Mouse (Mus musculus) MEL (cell line): ENCODE data around the gene Acot13. TPM values are rescaled to one million over a fixed set of nuclear protein-coding genes. Genes with fewer than 3 reads are reported as not detected.
A peak's percentile ranks its signal among the peaks of the same experiment; 100 is the strongest.

Experiments
- DNase-seq: peaks from one replicate; pipeline ENCODE4 v3.0.0; 2011; ENCODE audit warnings: low read depth, low spot score
- H3K27ac ChIP-seq: 2 replicates; pipeline ENCODE4 v1.5.1; 2012; ENCODE audit warnings: low read depth, mild to moderate bottlenecking, control low read depth, low read length, moderate library complexity; ENCODE audit not compliant: control insufficient read depth
- H3K27me3 ChIP-seq, 2 experiments: fragments of 150-350 bp in 1 of 2; sonication (generic) in 1 of 2; 2 replicates each; pipeline ENCODE4 v1.6.1; 2012; ENCODE audit warnings: low read length in 2 of 2, mild to moderate bottlenecking in 2 of 2, improper control_type of control experiment in 1 of 2, moderate library complexity in 1 of 2; ENCODE audit not compliant: insufficient read depth in 2 of 2, control insufficient read depth in 1 of 2
- H3K36me3 ChIP-seq, 2 experiments: 2 replicates each; pipeline ENCODE4 v1.6.1; 2012 to 2014; ENCODE audit warnings: low read length in 2 of 2, improper control_type of control experiment in 1 of 2, inconsistent platforms in 1 of 2, mild to moderate bottlenecking in 1 of 2; ENCODE audit not compliant: insufficient read depth in 2 of 2, control insufficient read depth in 1 of 2
- H3K4me1 ChIP-seq, 2 experiments: fragments of 150-350 bp in 1 of 2; sonication (generic) in 1 of 2; 2 replicates each; pipeline ENCODE4 v1.6.1; 2012; ENCODE audit warnings: low read length in 2 of 2, improper control_type of control experiment in 1 of 2, mild to moderate bottlenecking in 1 of 2; ENCODE audit not compliant: insufficient read depth in 2 of 2, control insufficient read depth in 1 of 2
- H3K4me3 ChIP-seq, 2 experiments: fragments of 150-350 bp in 1 of 2; sonication (generic) in 1 of 2; 2 replicates each; pipeline ENCODE4 v1.5.1; 2012; ENCODE audit warnings: low read depth in 2 of 2, low read length in 2 of 2, mild to moderate bottlenecking in 2 of 2, moderate library complexity in 2 of 2, control low read depth in 1 of 2, improper control_type of control experiment in 1 of 2; ENCODE audit not compliant: control insufficient read depth in 1 of 2, insufficient read depth in 1 of 2
- H3K79me2 ChIP-seq: 2 replicates; pipeline ENCODE4 v1.6.1; 2012; ENCODE audit warnings: mild to moderate bottlenecking, low read length, moderate library complexity; ENCODE audit not compliant: control insufficient read depth, poor library complexity, insufficient read depth
- H3K9ac ChIP-seq: 2 replicates; pipeline ENCODE4 v1.6.1; 2012; ENCODE audit warnings: low read depth, mild to moderate bottlenecking, control low read depth, low read length, moderate library complexity; ENCODE audit not compliant: control insufficient read depth, poor library complexity, severe bottlenecking
- H3K9me3 ChIP-seq: fragments of 150-350 bp; sonication (generic); replicated peaks from 2 replicates; pipeline ENCODE4 v1.6.1; 2012; ENCODE audit warnings: mild to moderate bottlenecking, low read length, improper control_type of control experiment, moderate library complexity; ENCODE audit not compliant: insufficient read depth
- BHLHE40 ChIP-seq: IDR thresholded peaks from 2 replicates; pipeline ENCODE4 v1.6.1; 2012; ENCODE audit warnings: low read depth, mild to moderate bottlenecking, inconsistent platforms, low read length, improper control_type of control experiment, borderline replicate concordance
- CHD1 ChIP-seq: IDR thresholded peaks from 2 replicates; pipeline ENCODE4 v1.6.1; 2012; ENCODE audit warnings: low read depth, mild to moderate bottlenecking, inconsistent platforms, low read length, improper control_type of control experiment
- ELF1 ChIP-seq: IDR thresholded peaks from 2 replicates; pipeline ENCODE4 v1.6.1; 2014; ENCODE audit warnings: low read depth, mild to moderate bottlenecking, inconsistent platforms, low read length, improper control_type of control experiment, moderate library complexity
- GATA1 ChIP-seq: IDR thresholded peaks from 2 replicates; pipeline ENCODE4 v1.6.1; 2011; ENCODE audit warnings: low read depth, low read length, improper control_type of control experiment
- JUND ChIP-seq: IDR thresholded peaks from 2 replicates; pipeline ENCODE4 v1.6.1; 2011; ENCODE audit warnings: low read depth, mild to moderate bottlenecking, improper control_type of control experiment, low read length
- MAFK ChIP-seq: IDR thresholded peaks from 2 replicates; pipeline ENCODE4 v1.6.1; 2011; ENCODE audit warnings: low read depth, mild to moderate bottlenecking, low read length, improper control_type of control experiment, borderline replicate concordance
- MAZ ChIP-seq: IDR thresholded peaks from 2 replicates; pipeline ENCODE4 v1.6.1; 2012; ENCODE audit warnings: low read depth, mild to moderate bottlenecking, inconsistent platforms, low read length, improper control_type of control experiment
- MEF2A ChIP-seq: IDR thresholded peaks from 2 replicates; pipeline ENCODE4 v1.6.1; 2014; ENCODE audit warnings: low read depth, mild to moderate bottlenecking, inconsistent platforms, low read length, improper control_type of control experiment; ENCODE audit not compliant: poor library complexity, insufficient replicate concordance, severe bottlenecking; ENCODE audit errors: extremely low read depth
- POLR2A ChIP-seq, 2 experiments: IDR thresholded peaks; 2 replicates each; pipeline ENCODE4 v1.6.1; 2011 to 2012; ENCODE audit warnings: low read length in 2 of 2, mild to moderate bottlenecking in 2 of 2, control low read depth in 1 of 2, improper control_type of control experiment in 1 of 2, low read depth in 1 of 2, moderate library complexity in 1 of 2; ENCODE audit not compliant: control insufficient read depth in 1 of 2, insufficient read depth in 1 of 2, poor library complexity in 1 of 2
- POLR2AphosphoS2 ChIP-seq: IDR thresholded peaks from 2 replicates; pipeline ENCODE4 v1.6.1; 2011; ENCODE audit warnings: low read length, improper control_type of control experiment
- POLR2AphosphoS5 ChIP-seq: IDR thresholded peaks from 2 replicates; pipeline ENCODE4 v1.6.1; 2012; ENCODE audit warnings: low read depth, borderline replicate concordance, mild to moderate bottlenecking, inconsistent platforms, low read length, moderate library complexity, mixed read lengths
- RAD21 ChIP-seq: IDR thresholded peaks from 2 replicates; pipeline ENCODE4 v1.6.1; 2011; ENCODE audit warnings: mild to moderate bottlenecking, low read depth, low read length, improper control_type of control experiment
- RCOR1 ChIP-seq: IDR thresholded peaks from 2 replicates; pipeline ENCODE4 v1.6.1; 2012; ENCODE audit warnings: low read depth, mild to moderate bottlenecking, inconsistent platforms, low read length, improper control_type of control experiment
- SIN3A ChIP-seq: IDR thresholded peaks from 2 replicates; pipeline ENCODE4 v1.6.1; 2012; ENCODE audit warnings: low read length, improper control_type of control experiment, inconsistent platforms
- TAL1 ChIP-seq: IDR thresholded peaks from 2 replicates; pipeline ENCODE4 v1.6.1; 2012; ENCODE audit warnings: mild to moderate bottlenecking, inconsistent platforms, low read length, moderate library complexity, mixed read lengths
- TCF12 ChIP-seq: IDR thresholded peaks from 2 replicates; pipeline ENCODE4 v1.6.1; 2014; ENCODE audit warnings: low read depth, mild to moderate bottlenecking, inconsistent platforms, low read length, improper control_type of control experiment, moderate library complexity
- ZC3H11A ChIP-seq: IDR thresholded peaks from 2 replicates; pipeline ENCODE4 v1.6.1; 2012; ENCODE audit warnings: low read depth, mild to moderate bottlenecking, inconsistent platforms, low read length, improper control_type of control experiment
- ZMIZ1 ChIP-seq: IDR thresholded peaks from 2 replicates; pipeline ENCODE4 v1.6.1; 2012; ENCODE audit warnings: low read depth, mild to moderate bottlenecking, inconsistent platforms, low read length, improper control_type of control experiment, moderate library complexity
- ZNF384 ChIP-seq: IDR thresholded peaks from 2 replicates; pipeline ENCODE4 v1.6.1; 2012; ENCODE audit warnings: low read depth, mild to moderate bottlenecking, inconsistent platforms, low read length, improper control_type of control experiment
- polyA plus RNA-seq, 2 experiments: library from polyadenylated mRNA; stranded (reverse) in 1 of 2; unstranded in 1 of 2; fragments of >175 nt in 1 of 2; fragments of >200 nt in 1 of 2; gene quantifications; 2 replicates each; pipeline versions ENCODE4 v1.2.1 to v1.2.4; 2012; ENCODE audit warnings: low replicate concordance in 2 of 2, low read depth in 1 of 2; ENCODE audit not compliant: insufficient read length in 2 of 2, insufficient read depth in 1 of 2, missing spikeins in 1 of 2
- total RNA-seq: library from RNA; depleted of rRNA; stranded (reverse); fragments of 300-350 nt; gene quantifications from 2 replicates; pipeline ENCODE4 v1.2.3, GENCODE M21; 2012

Acot13 gene
- total and polyA plus RNA-seq, 3 experiments: 51.8 to 57.3 TPM; not detected in 1

DNA sequence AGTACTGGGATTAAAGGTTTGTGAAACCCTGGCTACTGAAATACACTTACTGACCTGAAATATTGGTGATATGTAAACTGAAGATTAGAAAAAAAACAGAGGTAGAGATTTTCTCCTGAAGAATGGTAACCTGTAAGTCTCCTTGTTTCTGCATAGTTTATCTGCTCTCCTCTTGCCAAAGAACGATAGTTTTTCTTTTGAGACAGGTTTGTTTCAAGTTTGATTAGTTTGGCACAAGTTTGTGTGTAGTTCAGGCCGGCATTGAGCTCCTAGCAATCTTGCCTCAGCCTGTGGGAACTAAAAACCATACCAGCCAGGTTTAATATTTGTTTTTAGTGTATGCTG, 1.4 kb upstream of the Acot13 start:
- no peaks in the 10 kb centered on the region for H3K9me3 ChIP-seq
- TF ChIP-seq RCOR1 (no peak), ZNF384 (no peak), POLR2A (IDR thresholded peaks at IDR 0.05; ENCODE audit: control insufficient read depth in 1 of 2, insufficient read depth in 1 of 2, low read depth in 1 of 2, low read length in 2 of 2, poor library complexity in 1 of 2) (no peak), ZC3H11A (no peak), MEF2A (no peak), GATA1 (no peak), MAZ (no peak), ZMIZ1 (no peak), MAFK (no peak), POLR2AphosphoS5 (no peak), POLR2AphosphoS2 (no peak)
- H3K27me3 ChIP-seq: no peaks in the 10 kb centered on the region
- DNase-seq: no peak
- peaks cover 17 to 24% of the 10 kb centered on the region in 2 experiments for H3K36me3 ChIP-seq
- peaks cover 54% of the 10 kb centered on the region for H3K79me2 ChIP-seq
- H3K27ac ChIP-seq: no peak overlapping the region
- H3K9ac ChIP-seq: peak overlapping the region; percentile 99
- H3K4me3 ChIP-seq: peak overlapping the region; percentile 95 to 97
- no peaks in the 10 kb centered on the region; a peak in 3 of 4 replicates for H3K4me1 ChIP-seq

DNA sequence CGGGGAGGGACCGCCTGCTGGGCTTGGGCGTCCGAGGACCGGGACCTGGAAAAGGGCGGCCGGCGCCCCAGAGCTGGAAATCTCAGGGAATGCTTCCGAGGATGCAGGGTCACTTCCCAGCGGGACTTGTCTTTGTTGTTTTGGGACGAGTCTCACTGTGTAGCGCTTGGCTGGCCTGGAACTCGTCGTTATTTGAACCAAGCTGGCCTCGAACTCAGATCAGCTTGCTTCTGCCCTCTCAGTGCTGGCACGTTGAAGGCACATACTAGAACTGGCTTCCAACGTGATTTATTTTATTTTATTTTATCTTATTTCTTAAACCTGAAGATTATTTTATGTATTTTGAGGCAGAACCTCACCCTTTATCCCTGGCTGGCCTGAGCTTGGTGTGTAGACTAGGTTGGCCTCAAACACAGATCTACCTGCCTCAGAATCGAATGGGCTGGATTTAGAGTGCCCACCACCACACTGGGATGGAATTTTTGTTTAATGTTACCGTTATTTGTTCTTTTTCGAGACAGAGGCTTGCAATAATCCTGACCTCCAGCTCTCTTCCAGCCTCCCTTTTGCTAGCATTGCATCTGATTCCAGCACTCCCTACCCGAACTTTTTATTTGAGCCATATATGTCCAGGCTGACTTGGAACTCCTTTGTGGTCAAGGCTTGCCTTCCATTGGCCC, 931 bp upstream of the Acot13 start:
- Histone ChIP-seq H3K79me2 (peaks cover 52% of the 10 kb centered on the region), H3K27me3 (no peaks in the 10 kb centered on the region), H3K4me1 (no peaks in the 10 kb centered on the region; a peak in 3 of 4 replicates), H3K9ac (peak overlapping the region; percentile 99), H3K9me3 (no peaks in the 10 kb centered on the region), H3K27ac (peak overlapping the region; percentile 83), H3K4me3 (peak overlapping the region; percentile 95 to 97), H3K36me3 (peaks cover 14 to 24% of the 10 kb centered on the region in 2 experiments)
- TF ChIP-seq CHD1: peak; percentile 52; the same call in 1 of the 2 replicates
- no peak for TF ChIP-seq POLR2AphosphoS5
- no peak for TF ChIP-seq RAD21
- TF ChIP-seq GATA1: no peak
- TF ChIP-seq TCF12: 0 out of 2 replicates have a peak, but pooled peaks have one; percentile 20
- no peak for TF ChIP-seq RCOR1
- TF ChIP-seq BHLHE40: no peak
- no peak for TF ChIP-seq SIN3A
- no peak for TF ChIP-seq MEF2A
- no peak for TF ChIP-seq ELF1
- TF ChIP-seq JUND: no peak
- TF ChIP-seq TAL1: no peak
- DNase-seq: peak; percentile 59
